Mouse (Mus musculus) megakaryocyte, embryonic 14.5 days (primary cell): ENCODE data around the gene BC107364.

Experiments used
- FLI1 ChIP-seq: IDR thresholded peaks from 2 replicates; pipeline ENCODE4 v1.6.1; 2012; ENCODE audit warnings: low read length, inconsistent platforms, mixed read lengths
- GATA1 ChIP-seq: IDR thresholded peaks from 3 replicates; pipeline ENCODE4 v1.6.1; 2012; ENCODE audit warnings: mixed read lengths, low read length, inconsistent platforms, borderline replicate concordance

- no peak for TF ChIP-seq GATA1
- no peak for TF ChIP-seq FLI1
Measured at GRCm38 (mm10) chr3:96401474-96401831, 50.7 kb downstream of the BC107364 start.
